Mouse (Mus musculus) liver, embryonic 13.5 days (tissue): ENCODE measurements around the gene Cit. TPM values are rescaled to one million over a fixed set of nuclear protein-coding genes. Genes with fewer than 3 reads are reported as not detected.
A peak's percentile ranks its signal among the peaks of the same experiment; 100 is the strongest.

Source experiments
- ATAC-seq: fragments of 200-750 bp; cut with Nextera tagmentation; 2 replicates; pipeline ENCODE4 v1.8.0; 2017; ENCODE audit warnings: low read depth, mild to moderate bottlenecking, moderate number of reproducible peaks, moderate library complexity
- DNase-seq: peaks from one replicate; pipeline ENCODE4 v3.0.0; 2022
- H3K27ac ChIP-seq: fragments of 300-500 bp; sonication (generic); 2 replicates; pipeline ENCODE4 v1.5.1; 2015; ENCODE audit warnings: moderate library complexity, mild to moderate bottlenecking, inconsistent platforms
- H3K27me3 ChIP-seq: fragments of 300-500 bp; sonication (generic); 2 replicates; pipeline ENCODE4 v1.6.1; 2015; ENCODE audit warnings: mild to moderate bottlenecking, inconsistent platforms
- H3K36me3 ChIP-seq: fragments of 300-500 bp; sonication (generic); 2 replicates; pipeline ENCODE4 v1.6.1; 2015; ENCODE audit warnings: mild to moderate bottlenecking, inconsistent platforms
- H3K4me1 ChIP-seq: fragments of 300-500 bp; sonication (generic); replicated peaks from 2 replicates; pipeline ENCODE4 v1.6.1; 2015; ENCODE audit warnings: inconsistent platforms
- H3K4me2 ChIP-seq: fragments of 300-500 bp; sonication (generic); 2 replicates; pipeline ENCODE4 v1.6.1; 2015; ENCODE audit warnings: inconsistent platforms, mild to moderate bottlenecking, moderate library complexity
- H3K4me3 ChIP-seq: fragments of 300-500 bp; sonication (generic); replicated peaks from 2 replicates; pipeline ENCODE4 v1.5.1; 2015; ENCODE audit warnings: mild to moderate bottlenecking, inconsistent platforms
- H3K9ac ChIP-seq: fragments of 300-500 bp; sonication (generic); 2 replicates; pipeline ENCODE4 v1.6.1; 2015; ENCODE audit warnings: mild to moderate bottlenecking, inconsistent platforms
- H3K9me3 ChIP-seq: fragments of 300-500 bp; sonication (generic); replicated peaks from 2 replicates; pipeline ENCODE4 v1.6.1; 2016; ENCODE audit warnings: inconsistent platforms
- WGBS: fragments of 180-500 bp; shearing (Covaris S2); methylation state at CpG from one replicate; pipeline ENCODE4 v1.1.7; 2015; ENCODE audit not compliant: insufficient replicate concordance; 5-methylcytosine and 5-hydroxymethylcytosine counted together
- polyA plus RNA-seq: library from polyadenylated mRNA; unstranded; fragments of >200 nt; fragmentation: Nextera tagmentation; extraction: Ambion mirVana; gene quantifications from 2 replicates; pipeline ENCODE4 v1.2.1, GENCODE M21; 2015

Gene Cit
- polyA plus RNA-seq, 1 experiment from 2014 or later, result 39.4 TPM

GRCm38 (mm10) chr5:115987284-115987683 is 142.2 kb downstream of the Cit start:
- Histone ChIP-seq H3K27ac (no peak overlapping the region), H3K27me3 (no peaks in the 10 kb centered on the region), H3K36me3 (peaks cover 100% of the 10 kb centered on the region), H3K9me3 (no peaks in the 10 kb centered on the region), H3K4me1 (no peaks in the 10 kb centered on the region), H3K4me2 (no peak overlapping the region), H3K9ac (no peak overlapping the region), H3K4me3 (no peak overlapping the region)
- 92% methylated on average over 12 of the region's 12 CpGs for WGBS
- ATAC-seq (no peak), DNase-seq (no peak)

- ATAC-seq (no peak), DNase-seq (no peak)
- Histone ChIP-seq H3K36me3 (peaks cover 100% of the 10 kb centered on the region), H3K27me3 (no peaks in the 10 kb centered on the region), H3K4me1 (no peaks in the 10 kb centered on the region), H3K27ac (no peak overlapping the region), H3K4me3 (no peak overlapping the region), H3K9me3 (no peaks in the 10 kb centered on the region), H3K9ac (no peak overlapping the region), H3K4me2 (no peak overlapping the region)
- WGBS, result 97% methylated on average over 11 of the region's 11 CpGs
Observed at GRCm38 (mm10) chr5:115991717-115992116, 146.6 kb downstream of the Cit start.

- no peak overlapping the region for H3K27ac ChIP-seq
- H3K36me3 ChIP-seq, result peaks cover 95% of the 10 kb centered on the region
- no peaks in the 10 kb centered on the region for H3K27me3 ChIP-seq
- WGBS, result 91% methylated on average over 15 of the region's 15 CpGs
- no peak overlapping the region for H3K4me3 ChIP-seq
- no peaks in the 10 kb centered on the region for H3K4me1 ChIP-seq
- H3K9me3 ChIP-seq, result no peaks in the 10 kb centered on the region
- ATAC-seq (no peak), DNase-seq (no peak)
- H3K4me2 ChIP-seq, result no peak overlapping the region
- H3K9ac ChIP-seq, result no peak overlapping the region
Observed at GRCm38 (mm10) chr5:115994101-115994500, 149.0 kb downstream of the Cit start.

- DNase-seq, result no peak
- Histone ChIP-seq H3K4me3 (no peak overlapping the region), H3K36me3 (peaks cover 95% of the 10 kb centered on the region), H3K4me1 (no peaks in the 10 kb centered on the region), H3K27ac (no peak overlapping the region), H3K9me3 (no peaks in the 10 kb centered on the region), H3K9ac (no peak overlapping the region), H3K27me3 (no peaks in the 10 kb centered on the region), H3K4me2 (no peak overlapping the region)
- 81% methylated on average over 13 of the region's 13 CpGs for WGBS
- ATAC-seq, result no peak
Observed at GRCm38 (mm10) chr5:115997376-115997775, 152.3 kb downstream of the Cit start.

- H3K27ac ChIP-seq, result no peak overlapping the region
- DNase-seq, result no peak
Observed at GRCm38 (mm10) chr5:116003154-116003553, 158.1 kb downstream of the Cit start.

GRCm38 (mm10) chr5:116003825-116004224 is 158.7 kb downstream of the Cit start:
- Histone ChIP-seq H3K36me3 (peaks cover 94% of the 10 kb centered on the region), H3K27ac (no peak overlapping the region), H3K27me3 (no peaks in the 10 kb centered on the region), H3K4me2 (no peak overlapping the region), H3K9ac (no peak overlapping the region), H3K4me1 (peaks cover 15% of the 10 kb centered on the region), H3K4me3 (no peak overlapping the region), H3K9me3 (no peaks in the 10 kb centered on the region)
- 75% methylated on average over 13 of the region's 13 CpGs for WGBS
- DNase-seq, result no peak
- no peak for ATAC-seq

More at GRCm38 (mm10) chr5:116003154-116003553, 158.1 kb downstream of the Cit start:
- no peaks in the 10 kb centered on the region for H3K27me3 ChIP-seq
- H3K4me2 ChIP-seq, result no peak overlapping the region
- peaks cover 15% of the 10 kb centered on the region for H3K4me1 ChIP-seq
- WGBS, result 83% methylated on average over 8 of the region's 8 CpGs
- no peak overlapping the region for H3K9ac ChIP-seq
- H3K9me3 ChIP-seq, result no peaks in the 10 kb centered on the region
- no peak overlapping the region for H3K4me3 ChIP-seq
- H3K36me3 ChIP-seq, result peaks cover 94% of the 10 kb centered on the region
- ATAC-seq, result no peak

- Histone ChIP-seq H3K4me1 (peaks cover 19% of the 10 kb centered on the region), H3K9me3 (no peaks in the 10 kb centered on the region), H3K9ac (no peak overlapping the region), H3K4me2 (no peak overlapping the region), H3K4me3 (no peak overlapping the region), H3K27me3 (no peaks in the 10 kb centered on the region), H3K36me3 (peaks cover 90% of the 10 kb centered on the region), H3K27ac (no peak overlapping the region)
- WGBS, result 96% methylated on average over 10 of the region's 10 CpGs
- no peak for DNase-seq
- no peak for ATAC-seq
Observed at GRCm38 (mm10) chr5:116004271-116004670, 159.2 kb downstream of the Cit start.

GRCm38 (mm10) chr5:116006324-116007099 is 161.4 kb downstream of the Cit start:
- Histone ChIP-seq H3K4me3 (no peak overlapping the region), H3K36me3 (peaks cover 67% of the 10 kb centered on the region), H3K9ac (no peak overlapping the region), H3K4me2 (no peak overlapping the region), H3K4me1 (peaks cover 32% of the 10 kb centered on the region), H3K27ac (no peak overlapping the region), H3K9me3 (no peaks in the 10 kb centered on the region), H3K27me3 (no peaks in the 10 kb centered on the region)
- 85% methylated on average over 22 of the region's 22 CpGs for WGBS
- no peak for DNase-seq
- ATAC-seq, result no peak

- Histone ChIP-seq H3K9me3 (no peaks in the 10 kb centered on the region), H3K9ac (0 out of 2 replicates have a peak overlapping the region, but pooled peaks have one; percentile 13), H3K4me2 (no peak overlapping the region), H3K36me3 (peaks cover 59% of the 10 kb centered on the region), H3K27me3 (no peaks in the 10 kb centered on the region), H3K4me3 (no peak overlapping the region), H3K27ac (no peak overlapping the region), H3K4me1 (peaks cover 35% of the 10 kb centered on the region)
- WGBS, result 66% methylated on average over 13 of the region's 13 CpGs
- ATAC-seq, result no peak
- no peak for DNase-seq
Observed at GRCm38 (mm10) chr5:116007723-116008122, 162.6 kb downstream of the Cit start.

- Histone ChIP-seq H3K9ac (no peak overlapping the region), H3K4me1 (peaks cover 45% of the 10 kb centered on the region), H3K4me2 (no peak overlapping the region), H3K4me3 (no peak overlapping the region), H3K27me3 (no peaks in the 10 kb centered on the region), H3K9me3 (no peaks in the 10 kb centered on the region), H3K27ac (no peak overlapping the region), H3K36me3 (peaks cover 59% of the 10 kb centered on the region)
- DNase-seq, result no peak
- no peak for ATAC-seq
- WGBS, result 80% methylated on average over 15 of the region's 15 CpGs
Observed at GRCm38 (mm10) chr5:116009091-116009851, 164.2 kb downstream of the Cit start.

- H3K4me2 ChIP-seq, result no peak overlapping the region
- H3K27ac ChIP-seq, result peak overlapping the region; percentile 25; the same call in 1 of the 2 replicates
- H3K9me3 ChIP-seq, result no peaks in the 10 kb centered on the region
- no peak overlapping the region for H3K4me3 ChIP-seq
- peak; percentile 40; the same call in 1 of the 2 replicates for ATAC-seq
- no peak overlapping the region for H3K9ac ChIP-seq
- peaks cover 48% of the 10 kb centered on the region for H3K4me1 ChIP-seq
- peaks cover 59% of the 10 kb centered on the region for H3K36me3 ChIP-seq
- DNase-seq, result no peak
- 67% methylated on average over 2 of the region's 2 CpGs for WGBS
- no peaks in the 10 kb centered on the region for H3K27me3 ChIP-seq
Observed at GRCm38 (mm10) chr5:116009884-116010627, 165.0 kb downstream of the Cit start.
